Mouse (Mus musculus): Measurements from ENCODE around the gene Fgr. TPM values are rescaled to one million over a fixed set of nuclear protein-coding genes. Genes with fewer than 3 reads are reported as not detected.

Fgr gene
- total and polyA plus RNA-seq, 3 experiments: 0.05 TPM; not detected in 2

DNA sequence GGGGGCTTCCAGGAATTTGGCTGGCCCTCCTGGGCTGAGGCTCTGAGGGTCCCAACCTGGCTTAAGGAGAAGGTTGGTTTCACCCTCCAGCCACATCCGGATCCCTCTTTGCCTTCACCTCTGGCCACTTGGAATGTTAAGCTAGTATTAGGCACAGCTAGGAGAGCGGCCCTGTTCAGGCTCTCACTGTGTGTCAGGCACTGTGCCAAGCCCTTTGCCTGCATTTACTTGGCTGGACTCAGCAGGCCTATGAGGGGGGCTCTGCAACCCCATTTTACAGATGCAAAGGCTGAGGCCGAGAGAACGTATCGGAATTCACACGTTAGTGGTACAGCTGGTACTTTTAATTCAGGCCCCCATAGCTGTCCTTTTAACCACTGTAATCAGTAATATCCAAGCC lies 49.7 kb downstream of the Fgr start:
- H3K4me1 ChIP-seq (ENCODE audit: insufficient read depth, low read depth, low read length): peaks cover 35% of the 10 kb centered on the region
- ATAC-seq (ENCODE audit: extremely low read depth, insufficient number of reproducible peaks, low FRiP score, poor library complexity, severe bottlenecking) (no peak), DNase-seq (ENCODE audit: low spot score) (no peak)
- H3K4me3 ChIP-seq (ENCODE audit: low read depth, low read length): no peak overlapping the region
- TF ChIP-seq GATA2 (IDR thresholded peaks at IDR 0.05; ENCODE audit: borderline replicate concordance, low read depth, low read length): no peak
- no peak for TF ChIP-seq CTCF (IDR thresholded peaks at IDR 0.05; ENCODE audit: low read depth, low read length)
- no peak for TF ChIP-seq POLR2AphosphoS5 (IDR thresholded peaks at IDR 0.05; ENCODE audit: insufficient replicate concordance, low read depth, low read length)
- no peak for TF ChIP-seq GATA1 (IDR thresholded peaks at IDR 0.05; ENCODE audit: borderline replicate concordance, low read length)
- no peaks in the 10 kb centered on the region for H3K9me3 ChIP-seq (replicated peaks)
- peaks cover 7% of the 10 kb centered on the region; the same call in 1 of the 2 replicates for H3K27me3 ChIP-seq (ENCODE audit: insufficient read depth, low read length)
- H3K36me3 ChIP-seq (replicated peaks): peaks cover 79% of the 10 kb centered on the region

DNA sequence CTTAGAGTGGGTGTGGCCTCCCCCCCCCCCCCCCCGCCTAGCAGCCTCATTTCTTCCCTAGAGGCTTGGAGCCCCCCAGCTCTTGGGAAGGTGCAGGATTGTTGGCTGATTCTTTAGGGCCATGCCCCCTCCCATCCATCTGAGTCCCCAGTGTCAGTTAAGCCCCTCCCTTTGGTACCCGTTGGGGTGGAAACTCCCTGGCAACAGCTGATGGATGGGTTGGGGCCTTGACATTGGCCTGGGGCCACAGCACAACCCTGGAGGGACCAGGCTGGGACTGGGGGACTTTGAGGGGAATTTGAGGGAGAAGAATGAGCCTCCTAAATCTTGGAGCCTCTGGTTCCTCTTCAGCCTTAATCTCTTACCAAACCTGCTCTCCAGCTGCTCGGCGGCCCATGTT lies 50.5 kb downstream of the Fgr start:
- H3K4me1 ChIP-seq (ENCODE audit: insufficient read depth, low read depth, low read length): peaks cover 35% of the 10 kb centered on the region
- ATAC-seq (ENCODE audit: extremely low read depth, insufficient number of reproducible peaks, low FRiP score, poor library complexity, severe bottlenecking): no peak
- peaks cover 77% of the 10 kb centered on the region for H3K36me3 ChIP-seq (replicated peaks)
- DNase-seq (ENCODE audit: low spot score): no peak
- no peak overlapping the region for H3K4me3 ChIP-seq (ENCODE audit: low read depth, low read length)
- H3K27me3 ChIP-seq (ENCODE audit: insufficient read depth, low read length): peaks cover 10% of the 10 kb centered on the region; the same call in 1 of the 2 replicates
- no peak for TF ChIP-seq TAL1 (conservative IDR thresholded peaks at IDR 0.05; ENCODE audit: low read depth, low read length)
- no peaks in the 10 kb centered on the region for H3K9me3 ChIP-seq (replicated peaks)

DNA sequence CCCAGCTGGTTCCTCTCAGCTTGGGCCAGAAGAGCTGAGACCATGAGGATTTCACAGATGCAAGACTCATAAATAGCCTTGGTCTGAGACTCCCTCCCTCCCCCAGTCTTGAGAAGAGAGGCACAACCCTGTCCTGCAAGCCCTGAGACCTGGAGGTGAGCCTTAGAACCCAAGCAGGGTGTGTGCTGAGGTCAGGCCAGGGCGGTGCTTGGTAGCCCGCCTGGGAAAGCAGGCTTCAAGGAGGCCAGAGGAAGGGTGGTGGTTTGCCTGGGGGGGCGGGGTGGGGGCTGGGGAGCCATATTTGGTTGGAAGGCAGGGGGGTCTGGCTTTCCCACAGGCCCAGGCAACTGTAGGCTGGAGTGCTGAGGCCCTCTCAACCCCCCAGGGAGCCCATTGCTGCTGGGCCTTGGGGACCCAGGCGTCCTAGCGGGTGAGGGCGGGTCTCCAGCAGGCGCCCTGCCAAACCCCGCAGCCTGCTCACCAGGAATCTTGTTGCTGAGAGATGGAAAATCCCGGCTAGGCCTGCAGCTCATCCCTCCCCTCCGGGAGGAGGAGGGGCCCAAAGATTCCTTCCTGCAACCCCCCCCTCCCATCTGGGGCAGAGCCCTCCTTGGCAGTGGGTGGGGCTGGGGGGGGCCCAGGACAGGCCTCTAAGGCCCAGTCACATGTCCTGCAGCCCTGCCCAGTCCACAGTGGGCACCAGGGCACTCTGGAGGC lies 51.2 kb downstream of the Fgr start:
- Histone ChIP-seq H3K4me1 (ENCODE audit: insufficient read depth, low read depth, low read length) (peaks cover 35% of the 10 kb centered on the region), H3K9me3 (replicated peaks) (no peaks in the 10 kb centered on the region), H3K27me3 (ENCODE audit: insufficient read depth, low read length) (peaks cover 10% of the 10 kb centered on the region; the same call in 1 of the 2 replicates), H3K36me3 (replicated peaks) (peaks cover 77% of the 10 kb centered on the region), H3K4me3 (ENCODE audit: low read depth, low read length) (no peak overlapping the region)
- ATAC-seq (ENCODE audit: extremely low read depth, insufficient number of reproducible peaks, low FRiP score, poor library complexity, severe bottlenecking) (no peak), DNase-seq (ENCODE audit: low spot score) (no peak)
- no peak for TF ChIP-seq GATA1 (IDR thresholded peaks at IDR 0.05; ENCODE audit: borderline replicate concordance, low read length)
- no peak for TF ChIP-seq GATA2 (IDR thresholded peaks at IDR 0.05; ENCODE audit: borderline replicate concordance, low read depth, low read length)
- TF ChIP-seq TAL1 (conservative IDR thresholded peaks at IDR 0.05; ENCODE audit: low read depth, low read length): no peak
- no peak for TF ChIP-seq POLR2AphosphoS5 (IDR thresholded peaks at IDR 0.05; ENCODE audit: insufficient replicate concordance, low read depth, low read length)
- no peak for TF ChIP-seq CTCF (IDR thresholded peaks at IDR 0.05; ENCODE audit: low read depth, low read length)

DNA sequence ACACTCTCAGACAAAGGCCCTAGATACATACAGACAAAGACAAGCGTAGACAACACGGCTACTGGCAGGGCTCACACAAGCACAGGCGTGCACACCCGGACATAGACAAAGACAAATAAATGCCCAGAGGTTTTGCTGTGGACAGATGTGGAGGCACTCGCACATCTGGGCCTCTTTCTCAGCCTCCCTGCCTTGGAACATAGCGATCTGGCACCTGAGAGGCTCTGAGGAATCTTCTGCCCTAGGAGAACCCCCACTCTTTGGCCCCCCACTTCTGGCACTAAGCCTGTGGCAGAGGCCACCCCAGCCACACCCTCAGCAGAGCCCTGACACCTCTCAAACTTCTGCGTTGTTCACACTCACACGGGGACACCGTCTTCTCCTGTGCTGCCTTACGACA lies 52.4 kb downstream of the Fgr start:
- H3K4me3 ChIP-seq (ENCODE audit: low read depth, low read length): no peak overlapping the region
- no peak for ATAC-seq (ENCODE audit: extremely low read depth, insufficient number of reproducible peaks, low FRiP score, poor library complexity, severe bottlenecking)
- peaks cover 8% of the 10 kb centered on the region; the same call in 1 of the 2 replicates for H3K27me3 ChIP-seq (ENCODE audit: insufficient read depth, low read length)
- no peaks in the 10 kb centered on the region for H3K9me3 ChIP-seq (replicated peaks)
- DNase-seq (ENCODE audit: low spot score): no peak
- peaks cover 70% of the 10 kb centered on the region for H3K36me3 ChIP-seq (replicated peaks)
- H3K4me1 ChIP-seq (ENCODE audit: insufficient read depth, low read depth, low read length): peaks cover 32% of the 10 kb centered on the region
- TF ChIP-seq TAL1 (conservative IDR thresholded peaks at IDR 0.05; ENCODE audit: low read depth, low read length): no peak
- TF ChIP-seq CTCF (IDR thresholded peaks at IDR 0.05; ENCODE audit: low read depth, low read length): no peak
- TF ChIP-seq GATA1 (IDR thresholded peaks at IDR 0.05; ENCODE audit: borderline replicate concordance, low read length): no peak

DNA sequence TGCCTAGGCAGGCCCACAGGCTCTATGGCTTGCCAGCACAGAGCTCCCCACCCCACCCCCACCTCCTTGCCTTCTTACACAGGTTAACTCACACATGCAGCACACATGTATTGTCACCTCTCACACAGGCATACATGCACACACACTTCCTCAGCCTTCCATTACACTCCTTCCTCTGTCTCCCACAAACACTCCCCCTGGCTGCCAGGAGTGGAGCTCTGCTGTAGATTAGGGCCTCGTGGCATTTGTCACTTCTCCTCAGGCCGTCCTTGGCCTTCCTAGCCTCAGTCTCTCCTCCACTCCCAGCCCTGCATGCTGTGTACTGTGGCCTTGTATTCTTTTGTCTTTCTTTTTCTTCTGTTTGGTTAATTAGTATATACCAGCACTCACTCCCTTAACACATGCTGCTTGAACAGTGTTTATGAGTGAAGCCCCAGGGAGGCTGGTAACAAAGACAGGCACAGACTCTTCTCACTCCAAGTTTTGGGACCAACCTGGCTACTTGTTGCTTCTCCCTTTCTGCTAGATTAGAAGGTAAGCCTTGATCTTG lies 53.0 kb downstream of the Fgr start:
- Histone ChIP-seq H3K36me3 (replicated peaks) (peaks cover 67% of the 10 kb centered on the region), H3K4me3 (ENCODE audit: low read depth, low read length) (no peak overlapping the region), H3K9me3 (replicated peaks) (no peaks in the 10 kb centered on the region), H3K4me1 (ENCODE audit: insufficient read depth, low read depth, low read length) (peaks cover 28% of the 10 kb centered on the region), H3K27me3 (ENCODE audit: insufficient read depth, low read length) (peaks cover 9% of the 10 kb centered on the region; the same call in 1 of the 2 replicates)
- DNase-seq (ENCODE audit: low spot score) (no peak), ATAC-seq (ENCODE audit: extremely low read depth, insufficient number of reproducible peaks, low FRiP score, poor library complexity, severe bottlenecking) (no peak)
- no peak for TF ChIP-seq TAL1 (conservative IDR thresholded peaks at IDR 0.05; ENCODE audit: low read depth, low read length)
- TF ChIP-seq CTCF (IDR thresholded peaks at IDR 0.05; ENCODE audit: low read depth, low read length): no peak
- TF ChIP-seq POLR2AphosphoS5 (IDR thresholded peaks at IDR 0.05; ENCODE audit: insufficient replicate concordance, low read depth, low read length): no peak

DNA sequence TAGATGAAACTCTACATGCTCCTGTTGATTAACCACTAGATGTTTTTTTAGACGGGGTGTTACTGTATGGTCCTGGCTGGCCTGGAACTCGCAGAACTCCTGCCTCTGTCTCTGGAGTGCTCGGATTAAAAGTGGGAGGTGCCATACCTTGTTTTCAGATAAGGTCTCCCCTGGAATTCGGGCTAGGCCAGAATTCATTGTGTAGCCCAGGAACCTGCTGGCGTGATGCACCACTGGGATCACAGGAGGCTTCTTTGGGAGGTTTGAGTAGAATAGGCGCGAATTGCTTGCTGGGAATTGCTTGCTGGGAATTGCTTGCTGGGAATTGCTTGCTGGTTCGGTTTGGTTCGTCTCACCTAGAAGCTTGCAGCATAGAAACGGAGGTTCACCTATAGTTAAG lies 53.8 kb downstream of the Fgr start:
- no peak overlapping the region for H3K4me3 ChIP-seq (ENCODE audit: low read depth, low read length)
- H3K9me3 ChIP-seq (replicated peaks): no peaks in the 10 kb centered on the region
- H3K27me3 ChIP-seq (ENCODE audit: insufficient read depth, low read length): peaks cover 6% of the 10 kb centered on the region; the same call in 1 of the 2 replicates
- DNase-seq (ENCODE audit: low spot score) (no peak), ATAC-seq (ENCODE audit: extremely low read depth, insufficient number of reproducible peaks, low FRiP score, poor library complexity, severe bottlenecking) (no peak)
- TF ChIP-seq GATA2 (IDR thresholded peaks at IDR 0.05; ENCODE audit: borderline replicate concordance, low read depth, low read length): no peak
- no peak for TF ChIP-seq GATA1 (IDR thresholded peaks at IDR 0.05; ENCODE audit: borderline replicate concordance, low read length)
- TF ChIP-seq TAL1 (conservative IDR thresholded peaks at IDR 0.05; ENCODE audit: low read depth, low read length): no peak
- H3K36me3 ChIP-seq (replicated peaks): peaks cover 63% of the 10 kb centered on the region
- H3K4me1 ChIP-seq (ENCODE audit: insufficient read depth, low read depth, low read length): peaks cover 23% of the 10 kb centered on the region

DNA sequence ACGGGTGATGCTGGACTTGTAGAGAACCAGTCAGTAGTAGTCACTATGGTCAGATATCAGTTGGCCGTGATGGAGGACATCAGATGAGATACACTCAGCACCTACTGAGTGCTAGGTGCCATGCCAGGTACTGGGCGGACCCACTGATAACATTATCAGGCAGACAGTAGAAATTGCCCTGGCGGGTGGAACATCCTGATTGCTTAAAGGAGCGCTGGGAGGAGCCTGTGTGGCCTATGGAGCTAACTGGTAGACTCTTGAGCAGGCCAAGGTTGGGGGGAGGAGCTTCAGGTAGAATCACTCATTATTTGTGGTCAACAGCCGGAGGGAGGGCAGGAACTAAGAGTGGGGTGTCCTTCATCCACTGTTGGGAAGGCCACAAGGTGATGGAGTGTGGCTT lies 54.3 kb downstream of the Fgr start:
- H3K4me1 ChIP-seq (ENCODE audit: insufficient read depth, low read depth, low read length): peaks cover 23% of the 10 kb centered on the region

More for the DNA sequence above, 54.3 kb downstream of the Fgr start:
- Histone ChIP-seq H3K4me3 (ENCODE audit: low read depth, low read length) (no peak overlapping the region), H3K27me3 (ENCODE audit: insufficient read depth, low read length) (peaks cover 6% of the 10 kb centered on the region; the same call in 1 of the 2 replicates), H3K36me3 (replicated peaks) (peaks cover 59% of the 10 kb centered on the region), H3K9me3 (replicated peaks) (no peaks in the 10 kb centered on the region)
- DNase-seq (ENCODE audit: low spot score) (no peak), ATAC-seq (ENCODE audit: extremely low read depth, insufficient number of reproducible peaks, low FRiP score, poor library complexity, severe bottlenecking) (no peak)
- TF ChIP-seq CTCF (IDR thresholded peaks at IDR 0.05; ENCODE audit: low read depth, low read length): no peak
- TF ChIP-seq GATA2 (IDR thresholded peaks at IDR 0.05; ENCODE audit: borderline replicate concordance, low read depth, low read length): no peak
- no peak for TF ChIP-seq TAL1 (conservative IDR thresholded peaks at IDR 0.05; ENCODE audit: low read depth, low read length)
- no peak for TF ChIP-seq POLR2AphosphoS5 (IDR thresholded peaks at IDR 0.05; ENCODE audit: insufficient replicate concordance, low read depth, low read length)
- TF ChIP-seq GATA1 (IDR thresholded peaks at IDR 0.05; ENCODE audit: borderline replicate concordance, low read length): no peak

All from G1E (cell line).